Mouse (Mus musculus) activated CD4-positive, CD25-positive, alpha-beta regulatory T cell (primary cell): ENCODE measurements around the gene Nr2e3. TPM values are rescaled to one million over a fixed set of nuclear protein-coding genes. Genes with fewer than 3 reads are reported as not detected.

Experiments
- polyA plus RNA-seq, 2 experiments: library from polyadenylated mRNA; unstranded; fragments of 100-300 nt; shearing (Covaris generic); gene quantifications; one replicate each; pipeline ENCODE4 v1.2.1; 2017

Nr2e3 gene
- not detected for polyA plus RNA-seq

DNA sequence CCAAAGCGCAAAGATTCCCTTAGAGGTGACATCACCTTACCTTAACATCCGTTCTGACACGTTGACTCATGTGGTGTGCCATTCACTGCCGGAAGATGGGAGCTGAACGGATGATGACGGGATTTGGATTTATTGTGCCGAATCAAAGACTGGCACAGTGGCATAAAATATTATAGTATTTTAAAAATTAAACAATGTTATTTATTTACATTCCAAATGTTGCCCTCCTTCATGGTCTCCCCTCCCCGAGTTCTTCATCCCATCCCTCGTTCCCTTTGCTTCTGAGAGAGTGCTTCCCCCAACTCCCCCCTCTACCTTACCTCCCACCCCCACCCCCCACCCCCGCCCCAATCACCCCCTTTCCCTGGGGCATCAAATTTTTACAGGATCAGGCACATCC, at the start of gene Nr2e3:
Gene Nr2e3, minus strand, starts transcription at position 101 of the 400 bp plus-strand sequence.

Other genes starting within 250 kb of the Nr2e3 start
- 1 to 10 TPM; 3.0 to 5.2 TPM for gene Senp8, start 209.9 kb downstream of the Nr2e3 start, polyA plus RNA-seq
- gene Myo9a, start 209.8 kb downstream of the Nr2e3 start, polyA plus RNA-seq: 10 to 100 TPM; 17.1 to 19.4 TPM